Mouse (Mus musculus): ENCODE data around the gene Batf.
"Not testable (repeated sequence)": the region's sequence is repeated elsewhere in the genome, so short reads cannot be mapped to it uniquely, and the experiment has no call there.

Batf gene

GRCm38 (mm10) chr12:85686466-85687216, at the start of gene Batf:
Gene Batf, plus strand, starts transcription at chr12:85686669.
- no peak for DNase-seq

GRCm38 (mm10) chr12:85637932-85638331, 48.5 kb upstream of the Batf start:
- no peak for DNase-seq

GRCm38 (mm10) chr12:85638541-85639325, 47.7 kb upstream of the Batf start:
- DNase-seq, result no peak

GRCm38 (mm10) chr12:85639326-85640008, 47.0 kb upstream of the Batf start:
- peak; percentile 75 for DNase-seq

GRCm38 (mm10) chr12:85640852-85641563, 45.5 kb upstream of the Batf start:
- no peak for DNase-seq

GRCm38 (mm10) chr12:85641564-85641931, 44.9 kb upstream of the Batf start:
- DNase-seq, result no peak

- peak; percentile 47 for DNase-seq
These were observed 42.7 kb upstream of the Batf start for GRCm38 (mm10) chr12:85643735-85644134.

GRCm38 (mm10) chr12:85645664-85646063, 40.8 kb upstream of the Batf start:
- peak; percentile 45 for DNase-seq

- DNase-seq, result peak; percentile 43
These were observed 39.1 kb upstream of the Batf start for GRCm38 (mm10) chr12:85647346-85647745.

GRCm38 (mm10) chr12:85647955-85648354, 38.5 kb upstream of the Batf start:
- no peak for DNase-seq

GRCm38 (mm10) chr12:85659319-85659718, 27.1 kb upstream of the Batf start:
- DNase-seq, result no peak

- no peak for DNase-seq
These were observed 25.6 kb upstream of the Batf start for GRCm38 (mm10) chr12:85660855-85661254.

GRCm38 (mm10) chr12:85662232-85662631, 24.2 kb upstream of the Batf start:
- not testable (repeated sequence) for DNase-seq

GRCm38 (mm10) chr12:85662896-85663295, 23.6 kb upstream of the Batf start:
- peak; percentile 79 for DNase-seq

GRCm38 (mm10) chr12:85666112-85666511, 20.4 kb upstream of the Batf start:
- DNase-seq, result no peak

- DNase-seq, result no peak
These were observed 19.4 kb upstream of the Batf start for GRCm38 (mm10) chr12:85667071-85667470.

- DNase-seq, result peak; percentile 21
These were observed 17.8 kb upstream of the Batf start for GRCm38 (mm10) chr12:85668696-85669095.

- DNase-seq, result peak; percentile 33
These were observed 16.4 kb upstream of the Batf start for GRCm38 (mm10) chr12:85670080-85670479.

GRCm38 (mm10) chr12:85673914-85674313, 12.6 kb upstream of the Batf start:
- no peak for DNase-seq

- DNase-seq, result no peak
These were observed 7.4 kb upstream of the Batf start for GRCm38 (mm10) chr12:85679117-85679516.

- DNase-seq, result no peak
These were observed 6.7 kb upstream of the Batf start for GRCm38 (mm10) chr12:85679808-85680207.

GRCm38 (mm10) chr12:85682328-85682727, 4.1 kb upstream of the Batf start:
- no peak for DNase-seq

All from kidney, postnatal 14 days (tissue).